Comparison of ENCODE assay signal across 24 mouse cellular contexts in genomic region chr6:86433696-86434095, GRCm38 (mm10). TPM values are rescaled to one million over a fixed set of nuclear protein-coding genes. Genes with fewer than 3 reads are reported as not detected.
"Had no signal": no experiment of that assay in that cellular context is flagged by ENCODE, and none has a peak within 500 bp of the region (broad histone marks: within the 10 kb centered on the region; RNA-seq: fewer than 3 reads in every experiment).

No protein-coding gene starts in this region.

- H3K4me2 ChIP-seq: limb, embryonic 12.5 days; limb, embryonic 15.5 days; liver, embryonic 12.5 days; lung, embryonic 14.5 days; midbrain, embryonic 15.5 days; neural tube, embryonic 12.5 days; neural tube, embryonic 15.5 days; stomach, embryonic 15.5 days had no signal

- H3K27ac ChIP-seq: limb, embryonic 12.5 days; limb, embryonic 15.5 days; liver, embryonic 12.5 days; midbrain, embryonic 10.5 days; midbrain, embryonic 15.5 days; neural tube, embryonic 12.5 days; neural tube, embryonic 15.5 days; stomach, embryonic 15.5 days had no signal

- H3K9me3 ChIP-seq: limb, embryonic 12.5 days; limb, embryonic 15.5 days; liver, embryonic 12.5 days; megakaryocyte, embryonic 14.5 days; midbrain, embryonic 10.5 days; midbrain, embryonic 15.5 days; neural tube, embryonic 12.5 days; neural tube, embryonic 15.5 days; stomach, embryonic 15.5 days had no signal

- H3K4me1 ChIP-seq: limb, embryonic 12.5 days; limb, embryonic 15.5 days; neural tube, embryonic 12.5 days; stomach, embryonic 15.5 days had no signal

- ATAC-seq: liver, embryonic 12.5 days; midbrain, embryonic 15.5 days had no signal

- DNase-seq: kidney, adult 2 months; kidney, postnatal 10 days; kidney, postnatal 36 days; left cerebral cortex, postnatal 4 days; lung, embryonic 14.5 days; lung, postnatal 10 days; lung, postnatal 36 days; right cerebral cortex, adult 18-20 months; right cerebral cortex, postnatal 14 days; right cerebral cortex, postnatal 4 days; spleen, adult 18-20 months; thymus, postnatal 36 days had no signal

- H3K9ac ChIP-seq: limb, embryonic 12.5 days; limb, embryonic 15.5 days; liver, embryonic 12.5 days; lung, embryonic 14.5 days; midbrain, embryonic 15.5 days; neural tube, embryonic 12.5 days; neural tube, embryonic 15.5 days; stomach, embryonic 15.5 days had no signal

- H3K27me3 ChIP-seq: limb, embryonic 12.5 days; limb, embryonic 15.5 days; liver, embryonic 12.5 days; megakaryocyte, embryonic 14.5 days; midbrain, embryonic 15.5 days; neural tube, embryonic 12.5 days; neural tube, embryonic 15.5 days; stomach, embryonic 15.5 days had no signal

- H3K4me3 ChIP-seq: limb, embryonic 12.5 days; limb, embryonic 15.5 days; liver, embryonic 12.5 days; megakaryocyte, embryonic 14.5 days; midbrain, embryonic 10.5 days; midbrain, embryonic 15.5 days; neural tube, embryonic 12.5 days; neural tube, embryonic 15.5 days; stomach, embryonic 15.5 days had no signal

RNA-seq across cellular contexts. Expression of gene Gm44790, which starts 7.2 kb away (rescaled TPM):
- polyA plus RNA-seq: intestine, embryonic 14.5 days; kidney, embryonic 14.5 days; limb, embryonic 12.5 days; liver, embryonic 12.5 days; liver, embryonic 16.5 days; midbrain, embryonic 15.5 days; neural tube, embryonic 12.5 days; neural tube, embryonic 15.5 days; stomach, embryonic 15.5 days had no signal
